Mouse (Mus musculus) CD4-positive, CD25-positive, alpha-beta regulatory T cell (primary cell): Measurements from ENCODE around the gene Dennd2a. TPM values are rescaled to one million over a fixed set of nuclear protein-coding genes. Genes with fewer than 3 reads are reported as not detected.

Experiments used
- polyA plus RNA-seq: library from polyadenylated mRNA; unstranded; fragments of 100-300 nt; shearing (Covaris generic); gene quantifications from one replicate; pipeline ENCODE4 v1.2.1, GENCODE M21; 2017

The Dennd2a gene
- 0.57 TPM for polyA plus RNA-seq

DNA sequence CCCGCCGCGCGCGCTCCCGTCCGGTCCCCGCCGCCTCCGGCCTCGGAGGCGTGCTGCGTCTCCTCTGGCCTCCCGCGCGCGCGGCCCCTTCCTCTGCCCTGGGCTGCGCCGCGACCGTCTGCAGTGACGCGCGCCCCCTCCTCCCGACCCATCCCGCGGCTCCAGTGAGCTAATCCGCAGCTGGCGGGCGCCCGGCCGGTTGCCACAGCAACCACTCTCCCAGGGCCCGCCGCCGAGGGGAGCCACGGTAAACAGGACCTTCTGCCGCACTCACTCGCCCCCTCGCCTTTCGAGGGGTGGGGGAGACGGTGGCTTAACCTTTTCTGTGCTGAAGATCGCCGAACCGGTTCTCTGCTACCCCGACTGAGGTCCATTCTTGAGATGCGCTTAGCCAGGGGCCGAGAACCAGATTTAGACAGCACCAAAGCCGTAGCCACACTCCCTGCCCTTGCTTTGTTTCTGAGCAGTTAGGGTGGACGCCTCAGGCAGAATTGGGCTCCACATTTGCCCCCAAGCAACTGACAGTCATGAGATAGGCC is at the start of gene Dennd2a:
Gene Dennd2a (minus strand): TSS at position 145 of the 539 bp plus-strand sequence.

DNA sequence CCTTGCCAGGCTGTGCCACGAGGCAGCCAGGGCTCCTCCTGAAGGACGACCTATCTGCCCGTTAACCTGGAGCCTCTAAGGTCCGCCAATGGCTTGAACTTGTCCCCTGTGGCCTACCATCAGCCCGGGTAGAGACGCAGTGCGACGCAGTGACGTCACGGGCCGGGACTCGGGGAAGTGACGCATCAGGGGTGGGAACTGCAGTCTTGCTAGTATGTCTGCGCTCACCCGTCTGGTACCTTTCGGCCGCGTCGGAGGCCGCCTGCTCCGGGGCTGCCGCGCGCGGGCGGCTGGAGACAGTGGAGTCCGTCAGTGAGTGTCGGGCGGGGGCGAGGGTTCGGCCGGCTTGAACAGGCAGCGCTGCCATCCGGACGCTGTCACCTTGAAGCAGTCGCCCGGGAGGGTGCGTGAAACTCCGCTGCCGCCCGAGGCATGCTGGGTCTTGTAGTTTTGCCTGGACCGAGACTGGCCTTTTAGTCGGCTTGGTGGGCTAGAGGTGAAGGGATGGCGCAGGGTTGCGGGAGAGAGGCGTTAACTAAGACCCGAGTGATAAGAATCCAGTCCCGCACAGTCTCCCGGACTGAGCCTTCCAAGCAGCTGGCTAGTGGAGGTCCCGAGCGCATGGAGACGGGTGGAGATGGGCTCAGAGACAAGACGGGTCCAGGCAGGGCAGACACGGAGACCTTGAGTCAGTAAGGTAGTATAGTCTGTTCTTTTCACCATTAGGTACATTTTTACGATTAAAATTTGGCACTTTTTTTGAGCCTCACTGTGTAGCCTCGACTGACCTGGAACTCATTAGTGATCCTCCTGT is 34.9 kb upstream of the Dennd2a start, which contains the start of gene Ndufb2:
Gene Ndufb2 (plus strand): TSS at position 174 of the 814 bp plus-strand sequence.

DNA sequence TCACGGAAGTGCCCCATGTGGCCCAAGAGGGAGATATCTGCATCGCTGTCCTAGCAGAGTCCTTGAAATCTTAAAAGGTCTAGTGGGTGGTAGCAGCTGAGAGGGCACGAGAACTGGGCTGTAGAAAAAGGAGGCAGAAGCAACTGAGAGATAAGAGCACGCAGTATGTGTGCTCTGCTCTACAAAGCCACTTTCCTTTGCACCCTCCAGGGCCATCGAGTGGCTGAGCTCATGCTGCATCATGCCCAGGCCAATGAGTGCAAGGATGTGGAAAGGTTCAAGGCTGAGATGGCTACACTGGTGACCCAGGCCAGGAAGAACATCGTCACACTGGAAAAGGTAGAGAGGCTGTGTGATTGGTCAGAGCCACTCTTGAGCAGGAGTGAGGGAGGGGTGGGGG is 27.9 kb upstream of the Dennd2a start, which contains the start of gene Gm42420:
Gene Gm42420 (plus strand): TSS at position 237 of the 400 bp plus-strand sequence.

DNA sequence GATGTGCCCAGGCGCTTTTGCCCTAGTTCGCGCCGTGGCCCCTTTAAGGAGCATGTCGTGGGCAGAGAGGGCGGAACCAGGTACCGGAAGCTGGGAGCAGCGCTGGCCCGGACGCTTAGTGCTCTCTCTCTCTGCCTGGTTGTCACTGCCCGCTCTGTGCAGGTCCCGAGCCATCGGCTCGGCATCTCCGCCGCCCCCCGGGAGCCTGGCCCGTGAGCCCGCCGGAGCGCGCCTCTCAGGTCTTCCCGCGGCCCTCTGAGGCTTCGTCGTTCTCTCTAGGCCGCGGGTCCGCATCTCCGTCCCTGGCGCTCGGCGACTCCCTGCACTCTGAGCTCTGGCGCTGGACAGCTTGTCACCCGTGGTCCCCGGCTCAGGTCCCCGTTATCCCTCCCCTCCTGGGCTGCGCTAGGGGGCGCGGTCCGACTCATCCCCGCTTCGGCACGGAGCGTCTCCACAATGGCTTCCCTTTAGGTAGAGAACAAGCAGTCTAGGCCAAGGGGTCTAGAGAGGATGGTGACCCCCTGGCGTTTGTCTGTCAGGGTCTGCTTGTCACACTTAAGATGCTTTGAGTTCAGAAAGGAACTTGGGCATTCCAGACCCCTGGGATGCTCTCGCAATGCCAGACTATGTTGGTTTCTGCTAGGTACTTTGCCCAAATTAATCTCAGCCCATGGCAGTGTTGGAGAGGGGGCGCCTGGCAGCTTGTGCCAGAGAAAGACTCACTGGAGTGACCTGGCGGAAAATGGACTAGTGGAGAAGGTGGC is 16.3 kb upstream of the Dennd2a start, which contains the start of gene Adck2:
Gene Adck2 (plus strand): TSS at position 83 of the 764 bp plus-strand sequence.

DNA sequence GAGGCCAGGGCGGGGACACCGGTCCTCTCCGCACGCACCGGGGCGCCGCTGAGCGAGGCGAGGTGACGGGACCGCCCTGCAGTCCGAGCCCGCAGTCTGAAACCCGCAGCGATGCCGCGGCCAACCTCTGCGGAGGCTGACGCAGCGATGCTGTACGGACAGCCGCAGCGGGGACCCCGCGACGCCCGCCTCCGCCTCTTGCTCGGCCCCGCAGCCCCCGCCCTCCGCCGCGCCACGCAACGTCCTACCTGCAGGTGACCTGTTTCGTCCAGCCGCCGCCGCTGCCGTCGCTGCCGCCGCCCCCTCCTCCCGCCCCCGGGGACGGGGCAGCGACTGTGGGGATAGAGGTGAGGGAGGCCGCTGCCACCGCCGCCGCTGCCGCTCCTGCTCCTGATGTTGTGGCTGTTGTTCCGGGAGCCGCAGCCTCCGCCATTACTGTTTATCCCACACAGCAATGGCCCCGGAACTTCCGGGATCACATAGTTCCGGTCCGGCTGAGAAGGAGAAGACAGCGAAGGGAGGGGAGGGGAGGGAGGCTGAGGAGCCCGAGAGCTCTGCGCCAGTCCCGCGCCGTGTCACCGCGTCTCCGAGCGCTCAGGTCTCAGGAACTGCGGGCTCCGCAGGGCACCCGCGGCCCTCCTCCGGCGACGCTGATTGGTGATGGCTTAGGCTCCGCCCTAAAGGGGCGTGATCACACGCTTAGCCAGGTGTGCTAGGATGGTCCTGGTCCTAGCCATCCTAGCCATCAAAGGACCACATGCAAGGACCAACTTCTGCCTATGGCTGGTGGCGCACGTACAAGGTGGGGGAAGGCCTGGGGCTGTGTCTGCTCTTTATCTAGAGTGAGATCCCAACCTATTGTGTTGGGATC is 137.6 kb downstream of the Dennd2a start, which contains the start of gene Mkrn1:
Gene Mkrn1 (minus strand): TSS at position 612 of the 871 bp plus-strand sequence.

Other genes with a start within 250 kb of the Dennd2a start
- gene Slc37a3, start 180.2 kb downstream of the Dennd2a start, polyA plus RNA-seq, result 41.0 TPM
- 38.6 TPM for gene Rab19, start 176.7 kb downstream of the Dennd2a start, polyA plus RNA-seq
- gene Mkrn1, start 137.4 kb downstream of the Dennd2a start, polyA plus RNA-seq, result 167 TPM
- gene Adck2, start 16.0 kb upstream of the Dennd2a start, polyA plus RNA-seq, result 68.7 TPM
- gene Gm42420, start 27.9 kb upstream of the Dennd2a start, polyA plus RNA-seq, result 4.3 TPM
- gene Ndufb2, start 34.7 kb upstream of the Dennd2a start, polyA plus RNA-seq, result 135 TPM
- gene Braf, start 167.6 kb upstream of the Dennd2a start, polyA plus RNA-seq, result 14.6 TPM